Mouse (Mus musculus) embryo, embryonic 9.5 days (tissue): ENCODE data around the gene Txn2.

Experiments used
- DNase-seq: peaks from one replicate; pipeline ENCODE4 v3.0.0-alpha.2; 2017; ENCODE audit errors: extremely low spot score

Gene Txn2

DNA sequence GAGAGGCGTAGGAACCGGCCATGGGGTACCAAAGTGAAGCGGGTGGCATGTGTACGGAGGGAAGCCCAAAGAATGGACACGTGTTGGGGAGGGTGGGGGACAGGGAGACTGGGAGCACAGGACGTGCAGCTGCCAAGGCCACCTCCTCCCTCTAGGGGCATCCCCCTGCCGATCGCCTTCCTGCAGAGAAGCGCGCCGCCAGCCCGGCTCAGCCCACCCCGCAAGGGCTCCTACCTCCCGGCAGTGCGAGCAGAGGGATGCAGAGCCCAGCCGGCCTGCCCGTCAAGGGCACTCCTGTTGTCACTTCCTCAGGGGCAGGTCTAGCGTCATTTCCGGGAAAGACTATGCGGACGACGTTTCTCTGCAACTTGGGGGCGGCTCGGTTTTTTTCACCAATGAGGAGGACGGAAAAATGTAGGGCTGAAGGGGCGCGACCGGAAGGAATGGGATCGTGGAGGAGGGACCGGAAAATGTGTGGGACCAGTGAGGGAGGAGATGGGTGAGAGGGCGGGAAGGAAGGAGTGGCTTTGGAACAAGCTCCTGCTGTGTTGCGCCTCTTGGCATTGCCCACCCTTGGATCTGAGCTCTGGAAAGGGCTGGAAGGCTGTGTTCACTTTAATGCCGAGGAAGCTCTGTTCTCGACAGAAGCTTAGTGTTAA lies at the start of gene Txn2:
Gene Txn2, minus strand, starts transcription at position 334 of the 659 bp plus-strand sequence.
- peak; percentile 96 for DNase-seq

DNA sequence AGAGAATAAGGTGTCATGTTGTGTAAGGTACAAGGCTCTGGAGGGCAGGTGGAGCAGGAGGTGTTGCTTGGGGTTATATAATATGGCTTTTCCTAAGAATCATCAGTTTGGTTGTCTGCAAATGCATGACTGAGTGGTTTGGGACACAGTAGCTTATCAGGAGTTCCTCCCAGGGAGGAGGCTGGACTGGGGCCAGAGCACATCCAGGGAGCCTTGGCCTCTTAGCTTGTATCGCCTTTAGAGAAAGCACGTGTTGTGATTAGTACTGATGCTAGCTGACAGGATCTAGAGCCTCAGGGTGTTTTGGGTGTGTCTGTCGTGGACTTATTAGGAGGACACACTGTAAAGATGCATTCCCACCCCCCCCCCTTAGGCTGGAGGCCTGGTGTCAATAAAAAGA lies 48.9 kb upstream of the Txn2 start:
- no peak for DNase-seq

DNA sequence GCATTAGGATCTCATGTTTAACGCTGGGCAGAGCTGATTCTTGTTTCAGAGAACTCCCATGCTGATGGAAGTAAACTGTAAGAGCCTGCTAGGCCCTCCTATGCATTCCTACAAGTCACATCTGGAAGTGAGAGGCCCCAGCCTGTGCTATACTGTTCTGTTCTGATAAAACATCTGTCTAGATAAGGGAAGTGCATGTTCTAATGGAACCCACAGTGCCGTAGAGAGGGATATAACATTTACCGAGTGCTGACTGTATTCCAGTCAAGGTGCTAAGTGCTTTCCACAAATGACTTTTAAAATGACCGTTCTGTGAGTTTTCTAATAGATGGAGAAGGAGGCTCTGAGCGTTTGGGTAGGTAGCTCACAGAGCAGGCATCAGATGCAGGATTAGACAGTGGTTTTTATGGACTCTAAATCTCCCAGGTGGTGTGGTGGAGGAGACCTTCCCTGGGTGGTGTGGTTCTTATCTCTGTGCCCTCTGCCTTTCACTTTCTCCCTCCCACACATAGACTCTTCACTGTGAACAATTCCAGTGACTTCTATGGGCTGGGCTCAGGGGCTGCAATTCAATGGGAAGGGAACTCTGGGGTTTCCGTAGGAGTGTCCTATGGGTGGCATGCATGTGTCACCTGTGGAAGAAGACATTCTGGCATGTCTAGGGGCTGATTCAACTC lies 45.5 kb upstream of the Txn2 start:
- DNase-seq, result no peak

DNA sequence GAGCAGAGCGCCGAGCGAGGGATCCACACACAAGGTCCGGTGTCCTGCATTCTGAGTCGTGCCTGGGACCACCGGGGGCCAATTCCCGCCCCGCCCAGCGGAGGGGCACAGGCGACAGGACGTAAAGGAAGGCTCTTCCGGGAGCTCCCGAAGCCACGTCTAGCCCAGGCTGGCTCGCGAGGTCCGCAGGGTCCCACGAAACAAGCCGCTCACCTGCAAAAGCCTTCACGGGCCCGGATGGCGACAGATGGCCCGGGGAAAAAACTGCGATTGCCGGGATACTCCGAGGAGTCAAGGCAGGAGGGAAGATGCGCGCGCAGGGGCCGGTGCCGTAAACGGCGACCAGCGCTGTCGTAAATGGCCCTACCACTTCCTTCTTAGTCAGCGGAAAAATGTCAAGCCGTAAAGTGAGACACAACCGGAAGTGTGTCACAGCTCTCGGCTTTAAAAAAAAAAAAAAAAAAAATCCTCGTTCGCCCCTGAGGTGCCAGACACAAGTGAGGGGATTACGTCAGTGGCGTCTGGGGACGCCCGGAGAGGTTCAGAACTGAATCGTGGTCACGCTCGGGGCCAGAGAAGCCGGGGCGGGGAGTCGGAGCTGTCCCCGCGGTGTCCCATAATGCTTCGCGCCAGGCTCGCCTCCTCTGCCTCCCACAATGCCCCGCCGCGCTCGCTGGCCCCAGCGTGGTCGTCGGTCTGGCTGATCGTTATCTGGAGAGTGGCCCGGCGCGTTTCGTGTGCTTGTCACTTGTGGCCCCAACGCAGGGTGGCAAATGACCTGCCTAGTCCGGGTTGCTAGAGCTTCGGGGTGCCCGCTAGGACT lies 41.9 kb upstream of the Txn2 start, which contains the start of gene Eif3d:
Gene Eif3d, minus strand, starts transcription at position 344 of the 823 bp plus-strand sequence.
- DNase-seq, result peak; percentile 96

- no peak for DNase-seq
Observed at GRCm38 (mm10) chr15:77969940-77970469, 41.2 kb upstream of the Txn2 start.

DNA sequence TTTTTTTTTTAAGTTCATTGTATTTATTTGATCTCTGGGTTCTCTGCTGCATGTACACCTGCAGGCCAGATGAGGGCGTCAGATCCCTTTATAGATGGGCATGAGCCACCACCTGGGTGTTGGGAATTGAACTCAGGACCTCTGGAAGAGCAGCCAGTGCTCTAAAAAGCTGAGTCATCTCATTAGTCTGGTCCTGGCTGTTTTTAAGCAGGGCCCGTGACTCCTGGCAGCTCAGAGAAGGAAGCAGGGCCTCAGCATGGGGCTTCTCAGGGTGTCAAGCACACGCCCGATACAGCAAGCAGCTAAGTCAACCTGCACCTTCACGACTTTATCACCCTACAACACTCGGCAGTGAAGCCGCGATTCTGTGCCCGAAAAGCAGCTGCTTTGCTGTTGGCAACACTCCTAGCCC lies 36.3 kb upstream of the Txn2 start:
- no peak for DNase-seq

DNA sequence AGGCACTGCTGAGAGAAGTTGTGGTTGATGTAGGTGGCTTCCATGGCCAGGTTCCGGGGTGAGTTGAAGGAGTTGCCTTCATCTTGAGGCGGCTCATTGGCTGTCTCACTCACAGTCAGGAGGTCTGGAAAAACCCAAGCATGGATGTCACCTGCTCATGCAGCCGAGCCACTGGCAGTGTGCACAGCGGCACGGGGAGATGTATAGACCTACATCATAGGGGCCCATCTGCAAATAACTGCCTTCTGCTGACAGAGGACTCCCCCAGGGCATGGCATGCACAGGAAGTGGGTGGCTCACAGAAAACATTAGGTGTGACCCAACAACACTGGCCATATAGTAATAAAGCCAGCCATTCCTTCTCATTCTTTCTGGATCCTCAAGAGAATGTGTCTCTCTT lies 33.6 kb upstream of the Txn2 start:
- no peak for DNase-seq

- no peak for DNase-seq
Observed at GRCm38 (mm10) chr15:77960693-77961092, 31.9 kb upstream of the Txn2 start.

GRCm38 (mm10) chr15:77958071-77958470 lies 29.3 kb upstream of the Txn2 start:
- no peak for DNase-seq

DNA sequence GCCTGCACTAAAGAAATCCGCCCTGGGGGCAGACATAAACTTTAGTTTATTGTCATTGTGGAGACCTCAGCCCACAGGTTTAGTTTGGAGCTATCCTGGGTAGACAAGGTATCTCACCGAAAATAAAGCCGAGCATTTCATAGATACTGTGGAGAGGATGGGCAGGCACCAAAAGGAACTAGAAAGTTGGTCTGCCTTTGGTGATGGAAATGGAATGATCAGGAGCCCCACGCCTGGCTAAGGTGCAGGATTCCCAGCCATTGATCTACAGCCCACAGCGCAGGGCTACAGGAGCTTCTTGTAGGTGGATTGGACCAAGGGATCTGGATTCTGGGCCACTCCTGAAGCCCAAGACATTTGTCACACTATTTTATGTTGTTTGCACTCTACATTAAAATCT lies 28.8 kb upstream of the Txn2 start:
- no peak for DNase-seq

GRCm38 (mm10) chr15:77956404-77956901 lies 27.6 kb upstream of the Txn2 start, which contains the start of gene Foxred2:
Gene Foxred2, minus strand, starts transcription at chr15:77956722.
- DNase-seq, result peak; percentile 87

DNA sequence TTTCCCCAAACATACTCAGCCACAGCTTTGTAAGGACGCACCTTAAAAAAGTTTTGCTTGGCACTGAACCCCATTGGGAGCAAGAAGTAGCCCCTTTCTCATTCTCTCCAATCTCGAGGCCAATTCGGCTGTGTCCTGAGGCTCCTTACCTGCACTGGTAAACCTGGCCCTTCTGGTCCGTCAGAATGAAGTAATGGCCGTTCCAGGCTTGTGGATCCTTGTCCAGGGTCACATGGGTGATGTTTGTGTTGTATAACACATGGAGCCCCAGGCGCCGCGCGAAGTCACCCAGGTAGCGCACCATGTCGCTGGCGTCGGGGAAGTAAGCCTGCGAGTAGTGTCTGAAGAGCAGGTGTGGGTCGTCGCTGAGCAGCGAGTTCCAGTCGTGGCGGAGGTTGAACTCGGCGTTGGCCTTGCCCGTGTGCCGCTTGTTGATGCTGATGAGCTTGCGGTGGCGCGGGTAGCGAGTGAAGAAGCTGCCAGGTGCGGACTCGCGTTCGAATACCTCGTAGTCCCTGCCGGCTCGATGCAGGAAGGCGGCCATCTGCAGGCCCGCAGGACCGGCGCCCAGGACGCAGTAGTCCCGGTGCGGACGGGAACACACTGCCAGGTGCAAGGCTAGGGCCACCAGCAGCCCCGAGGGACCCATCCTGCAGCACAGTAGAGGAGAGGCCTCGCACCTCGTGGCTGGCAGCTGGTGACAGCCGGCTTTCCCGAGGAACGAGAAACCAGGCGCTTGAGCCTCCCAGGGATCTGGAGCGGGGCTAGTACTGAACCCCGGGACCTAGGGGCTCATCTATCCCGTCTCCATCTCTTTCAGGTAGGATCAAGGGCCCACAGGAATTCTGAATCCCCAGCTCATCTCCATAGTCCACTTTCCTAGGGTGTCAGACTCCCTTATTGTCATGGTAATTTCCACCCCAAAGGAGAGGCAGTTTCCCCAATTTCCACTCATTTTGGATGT lies 26.9 kb upstream of the Txn2 start:
- DNase-seq, result peak; percentile 40

DNA sequence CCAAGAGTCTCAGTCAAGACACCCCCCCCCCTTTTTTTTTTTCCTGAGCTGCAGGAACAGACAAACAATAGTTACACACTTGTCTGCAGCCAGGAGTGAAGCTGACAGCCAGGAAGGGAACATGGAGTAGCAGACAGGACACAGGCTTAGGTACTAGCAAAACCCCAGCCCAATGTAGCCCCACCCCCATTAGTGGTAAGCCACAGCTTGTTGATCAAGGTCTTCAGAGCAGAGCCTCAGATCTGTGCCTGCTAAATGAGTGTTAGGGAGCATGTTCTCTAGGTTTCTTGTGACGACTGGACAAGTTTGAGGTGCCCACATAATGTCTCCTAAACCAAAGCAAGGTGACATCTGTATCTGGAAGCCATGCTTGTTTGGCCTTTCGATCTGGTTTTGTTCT lies 25.6 kb upstream of the Txn2 start:
- no peak for DNase-seq

DNA sequence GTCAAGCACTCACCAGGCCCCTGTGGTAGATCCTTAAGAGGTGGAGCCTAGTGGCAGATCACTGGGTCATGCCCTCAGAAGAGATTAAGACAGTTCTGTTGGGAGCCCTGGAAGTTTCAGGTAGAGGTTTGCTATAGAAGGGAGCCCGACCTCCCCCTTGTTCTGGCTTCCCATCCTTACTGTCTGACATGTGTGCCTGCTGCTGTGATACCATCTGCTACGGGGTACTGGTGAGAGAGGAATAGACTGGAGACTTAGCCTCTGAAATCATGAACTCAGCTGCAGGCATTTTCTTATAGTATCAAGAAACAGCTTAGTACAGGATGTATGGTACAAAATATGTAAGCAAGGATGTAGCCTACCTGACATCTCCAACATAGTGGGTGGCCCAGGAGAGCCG lies 24.1 kb upstream of the Txn2 start:
- no peak for DNase-seq

DNA sequence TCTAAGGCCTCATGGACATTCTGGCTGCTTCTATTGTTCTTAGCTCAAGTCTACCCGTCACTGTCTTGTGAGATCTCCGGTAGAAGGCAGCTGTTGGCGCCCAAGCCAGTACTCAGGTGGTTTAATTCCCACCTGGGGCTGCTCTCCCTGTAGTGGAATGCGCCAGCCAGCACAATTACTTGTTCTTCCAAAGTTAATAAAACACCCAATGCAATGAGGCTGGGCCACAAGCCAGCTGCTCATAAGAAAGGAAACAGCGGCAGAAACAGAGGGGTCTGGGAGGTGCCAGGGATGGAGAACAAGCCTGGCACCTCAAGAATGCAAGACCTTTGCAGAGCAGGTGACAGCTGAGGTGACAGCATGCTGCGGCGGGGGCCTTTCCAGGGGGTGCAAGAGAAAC lies 20.3 kb upstream of the Txn2 start:
- DNase-seq, result no peak

- no peak for DNase-seq
Observed at GRCm38 (mm10) chr15:77945711-77946110, 16.9 kb upstream of the Txn2 start.

- DNase-seq, result no peak
Observed at GRCm38 (mm10) chr15:77941563-77941962, 12.8 kb upstream of the Txn2 start.

DNA sequence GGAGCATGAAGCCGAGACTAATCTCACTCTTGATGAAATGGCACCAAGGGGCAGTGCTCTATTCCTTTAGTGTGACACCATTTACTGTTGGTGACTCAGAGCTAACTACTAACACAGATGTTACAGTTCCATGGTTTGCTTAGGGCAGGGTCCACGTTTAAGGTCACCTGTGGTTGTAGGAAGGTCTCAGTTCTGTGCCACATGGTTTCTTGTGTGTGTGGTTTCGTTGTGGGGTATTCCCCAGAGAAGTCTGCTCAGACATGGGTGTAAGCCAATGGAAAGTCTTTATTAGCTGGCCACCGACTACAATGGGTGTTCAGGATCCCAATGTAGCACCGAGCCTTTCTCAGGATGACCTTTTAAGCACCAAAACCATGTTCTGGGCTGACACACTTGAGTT lies 9.7 kb upstream of the Txn2 start:
- no peak for DNase-seq

DNA sequence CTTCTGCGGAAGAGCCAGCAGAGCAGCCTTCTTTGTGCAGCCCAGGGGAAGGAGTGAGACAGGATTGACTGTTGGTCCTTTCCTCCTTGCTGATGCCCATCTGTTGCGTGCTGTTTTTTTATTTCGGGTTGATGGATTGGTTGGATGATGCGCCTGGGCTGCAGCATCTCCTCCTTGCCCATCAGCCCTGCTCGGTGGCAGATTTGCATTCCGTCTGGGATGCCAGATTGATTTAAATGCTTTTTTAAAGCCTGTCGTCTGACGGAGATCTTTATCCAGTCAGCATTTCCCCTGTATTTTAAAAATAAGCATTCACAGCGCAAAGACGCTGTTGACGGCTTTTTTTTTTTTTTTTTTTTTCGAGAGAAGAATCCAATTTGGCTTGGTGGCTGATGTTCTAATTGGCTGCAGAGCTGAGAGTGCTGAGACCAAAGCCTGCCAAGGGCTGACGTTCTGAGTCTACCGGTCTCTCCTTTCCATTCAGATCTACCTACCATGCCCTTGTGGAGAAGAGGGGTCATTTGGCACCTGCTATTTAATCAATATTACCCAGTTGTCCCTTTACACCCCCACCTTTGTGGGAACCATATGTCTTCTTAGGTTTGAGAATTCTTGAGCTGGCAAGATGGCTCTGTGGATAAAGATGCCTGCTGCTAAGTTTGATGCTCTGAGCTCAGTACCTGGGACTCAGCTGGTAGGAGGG lies 7.0 kb upstream of the Txn2 start:
- no peak for DNase-seq

DNA sequence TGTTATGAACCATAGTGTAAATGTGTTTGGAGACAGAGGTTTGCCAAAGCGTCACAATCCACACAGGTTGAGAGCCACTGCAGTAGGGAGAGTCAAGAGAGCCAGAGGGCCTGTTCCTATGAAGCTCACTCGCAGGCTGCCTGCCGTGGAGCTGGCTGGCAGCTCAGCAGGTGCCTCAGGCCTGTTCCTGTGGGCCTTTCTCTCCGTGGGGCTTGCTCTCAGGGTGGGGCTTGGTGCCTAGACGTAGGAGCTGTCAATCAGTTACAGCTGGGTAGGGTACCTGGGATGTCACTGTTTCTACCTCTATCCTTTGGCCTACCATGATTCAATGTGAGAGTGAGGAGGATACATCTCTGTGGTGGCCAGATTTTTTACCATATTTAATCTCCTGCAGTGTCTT lies 6.2 kb upstream of the Txn2 start:
- DNase-seq, result no peak
